Mouse (Mus musculus) hindbrain, embryonic 15.5 days (tissue): ENCODE data around the gene Erbb2. TPM values are rescaled to one million over a fixed set of nuclear protein-coding genes. Genes with fewer than 3 reads are reported as not detected.
A peak's percentile ranks its signal among the peaks of the same experiment; 100 is the strongest.

Source experiments
- ATAC-seq: fragments of 200-750 bp; cut with Nextera tagmentation; 2 replicates; pipeline ENCODE4 v1.8.0; 2017; ENCODE audit warnings: low read depth, moderate number of reproducible peaks, moderate TSS enrichment; ENCODE audit not compliant: low FRiP score
- H3K27ac ChIP-seq: fragments of 300-500 bp; sonication (generic); replicated peaks from 2 replicates; pipeline ENCODE4 v1.5.1; 2015; ENCODE audit warnings: mild to moderate bottlenecking, inconsistent platforms
- H3K27me3 ChIP-seq: fragments of 300-500 bp; sonication (generic); 2 replicates; pipeline ENCODE4 v1.6.1; 2015; ENCODE audit warnings: control low read depth, inconsistent platforms
- H3K36me3 ChIP-seq: fragments of 300-500 bp; sonication (generic); 2 replicates; pipeline ENCODE4 v1.6.1; 2015; ENCODE audit warnings: control low read depth, inconsistent platforms
- H3K4me1 ChIP-seq: fragments of 300-500 bp; sonication (generic); replicated peaks from 2 replicates; pipeline ENCODE4 v1.6.1; 2015; ENCODE audit warnings: control low read depth, inconsistent platforms
- H3K4me2 ChIP-seq: fragments of 300-500 bp; sonication (generic); 2 replicates; pipeline ENCODE4 v1.6.1; 2015; ENCODE audit warnings: moderate library complexity, mild to moderate bottlenecking, inconsistent platforms
- H3K4me3 ChIP-seq: fragments of 300-500 bp; sonication (generic); 2 replicates; pipeline ENCODE4 v1.5.1; 2015; ENCODE audit warnings: mild to moderate bottlenecking, inconsistent platforms
- H3K9ac ChIP-seq: fragments of 300-500 bp; sonication (generic); 2 replicates; pipeline ENCODE4 v1.6.1; 2015; ENCODE audit warnings: inconsistent platforms
- H3K9me3 ChIP-seq: fragments of 300-500 bp; sonication (generic); 2 replicates; pipeline ENCODE4 v1.6.1; 2016; ENCODE audit warnings: control low read depth, inconsistent platforms
- WGBS: fragments of 180-500 bp; shearing (Covaris S2); methylation state at CpG from one replicate; pipeline ENCODE4 v1.1.7; 2015; 5-methylcytosine and 5-hydroxymethylcytosine counted together
- polyA plus RNA-seq: library from polyadenylated mRNA; unstranded; fragments of >200 nt; fragmentation: Nextera tagmentation; extraction: Ambion mirVana; gene quantifications from 2 replicates; pipeline ENCODE4 v1.2.1, GENCODE M21; 2015

The Erbb2 gene
- polyA plus RNA-seq, 1 experiment from 2014 or later, result 9.0 TPM

GRCm38 (mm10) chr11:98435723-98436122 is 23.5 kb downstream of the Erbb2 start:
- Histone ChIP-seq H3K4me2 (no peak overlapping the region), H3K27ac (no peak overlapping the region), H3K4me3 (no peak overlapping the region), H3K9me3 (no peaks in the 10 kb centered on the region), H3K36me3 (no peaks in the 10 kb centered on the region), H3K4me1 (peaks cover 7% of the 10 kb centered on the region), H3K27me3 (no peaks in the 10 kb centered on the region), H3K9ac (no peak overlapping the region)
- WGBS, result 91% methylated on average over 9 of the region's 9 CpGs
- no peak for ATAC-seq

DNA sequence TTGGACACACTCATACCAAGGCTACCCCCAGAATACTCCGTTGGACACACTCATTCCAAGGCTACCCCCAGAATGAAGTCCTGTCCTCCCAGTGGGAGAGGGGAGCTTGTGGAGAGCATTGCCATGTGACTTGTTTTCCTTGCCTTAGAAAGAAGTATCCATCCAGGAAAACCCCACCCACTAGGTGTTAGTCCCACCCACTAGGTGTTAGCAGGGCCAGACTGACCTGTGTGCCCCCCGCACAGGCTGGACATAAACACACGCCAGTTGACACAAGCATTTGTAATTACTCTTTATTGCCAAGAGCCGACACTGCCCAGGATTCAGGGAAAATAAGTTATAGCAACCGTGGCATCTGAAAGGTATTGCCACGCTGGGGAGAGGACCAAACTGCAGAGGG is 25.2 kb downstream of the Erbb2 start:
- ATAC-seq, result no peak
- Histone ChIP-seq H3K27ac (no peak overlapping the region), H3K4me1 (peaks cover 7% of the 10 kb centered on the region), H3K4me2 (no peak overlapping the region), H3K36me3 (no peaks in the 10 kb centered on the region), H3K9ac (no peak overlapping the region), H3K4me3 (no peak overlapping the region), H3K27me3 (no peaks in the 10 kb centered on the region), H3K9me3 (no peaks in the 10 kb centered on the region)
- 89% methylated on average over 6 of the region's 6 CpGs for WGBS

DNA sequence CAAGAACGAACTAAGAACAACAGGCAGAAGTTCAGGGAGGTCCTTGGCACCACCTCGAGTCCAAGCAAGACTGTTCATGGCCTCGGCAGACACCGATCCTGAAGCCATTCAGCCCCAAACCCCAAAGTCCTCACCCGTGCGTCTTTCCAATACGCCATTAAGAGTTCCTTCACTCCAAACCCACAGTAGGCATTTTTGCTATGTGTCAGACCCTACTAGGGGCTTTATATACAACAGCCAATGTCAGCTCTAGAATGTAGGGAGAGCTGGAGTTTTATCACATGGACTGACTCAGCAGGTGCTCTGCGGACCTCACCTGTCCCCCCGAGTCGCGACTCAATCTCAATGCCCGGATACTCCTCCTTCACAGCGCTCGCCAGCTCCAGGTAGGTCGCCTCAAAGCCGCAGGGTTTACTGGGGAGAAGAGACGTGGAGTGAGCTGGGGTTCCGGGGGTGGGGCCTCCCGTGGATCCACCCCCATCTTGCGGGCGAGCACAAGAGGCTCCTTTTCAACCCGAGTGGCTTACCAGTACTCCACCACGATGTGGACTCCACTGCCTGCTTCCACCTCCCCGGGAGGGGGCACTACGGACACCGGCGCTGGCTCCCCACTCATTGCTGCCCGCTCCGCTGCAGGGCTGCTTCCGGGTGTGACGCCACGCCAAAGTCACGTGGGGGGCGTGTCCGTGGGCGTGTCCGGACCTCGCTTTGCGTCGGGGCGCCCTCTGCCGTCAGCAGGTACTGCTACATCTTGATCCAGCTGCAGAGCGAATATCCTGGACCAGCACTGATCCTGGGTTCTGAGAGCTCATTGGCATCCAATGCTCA is 26.3 kb downstream of the Erbb2 start, which contains the start of gene Mien1:
Mien1 (minus strand) TSS at position 661 of the 828 bp plus-strand sequence.
- Histone ChIP-seq H3K9ac (peak within 1 kb of the TSS; percentile 52), H3K4me3 (peak within 1 kb of the TSS; percentile 62), H3K27me3 (no peaks in the 10 kb centered on the region), H3K36me3 (no peaks in the 10 kb centered on the region), H3K27ac (peak within 1 kb of the TSS; percentile 75), H3K9me3 (no peaks in the 10 kb centered on the region), H3K4me2 (peak within 1 kb of the TSS; percentile 68), H3K4me1 (peaks cover 7% of the 10 kb centered on the region)
- 2% methylated on average over 43 of the region's 43 CpGs for WGBS
- peak; percentile 90 for ATAC-seq

DNA sequence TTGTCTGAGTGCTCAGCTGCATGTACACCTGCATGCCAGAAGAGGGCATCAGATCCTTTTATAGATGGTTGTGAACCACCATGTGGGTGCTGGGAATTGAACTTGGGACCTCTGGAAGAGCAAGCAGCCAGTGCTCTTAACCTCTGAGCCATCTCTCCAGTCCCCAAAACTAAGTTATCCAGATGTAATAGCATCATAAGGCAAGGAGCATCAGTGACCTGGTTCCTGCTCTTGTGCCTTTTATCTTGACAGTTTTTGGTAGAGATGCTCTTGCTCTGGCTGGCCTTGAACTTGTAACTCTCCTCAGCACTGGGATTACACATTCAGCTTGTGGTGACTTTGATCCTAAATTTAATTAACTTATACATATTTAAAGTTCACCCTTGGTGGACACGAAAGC is 31.4 kb downstream of the Erbb2 start:
- Histone ChIP-seq H3K4me3 (no peak overlapping the region), H3K9ac (no peak overlapping the region), H3K9me3 (no peaks in the 10 kb centered on the region), H3K36me3 (no peaks in the 10 kb centered on the region), H3K27ac (no peak overlapping the region), H3K4me1 (peaks cover 6% of the 10 kb centered on the region), H3K4me2 (no peak overlapping the region), H3K27me3 (peaks cover 30% of the 10 kb centered on the region)
- no peak for ATAC-seq
- 97% methylated on average over 1 of the region's 1 CpGs for WGBS

DNA sequence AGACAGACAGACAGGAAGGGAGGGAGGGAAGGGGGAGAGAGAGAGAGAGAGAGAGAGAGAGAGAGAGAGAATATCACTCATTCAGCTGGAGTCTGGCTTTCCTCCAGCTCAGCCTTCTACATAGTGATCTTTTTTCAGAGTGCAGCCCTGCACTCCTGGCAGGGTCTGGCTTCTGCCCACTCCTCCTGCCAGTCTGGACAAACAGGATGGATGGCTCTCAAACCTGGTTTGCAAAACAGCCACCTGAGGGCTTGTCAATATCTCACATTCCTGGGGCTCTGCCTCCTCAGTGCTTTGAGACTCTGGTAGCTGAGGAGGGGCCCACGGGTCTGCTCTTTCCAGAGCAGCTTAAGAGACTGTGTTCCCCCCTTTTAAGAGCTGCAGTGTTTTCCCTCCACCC is 33.0 kb downstream of the Erbb2 start:
- 65% methylated on average over 1 of the region's 1 CpGs for WGBS
- Histone ChIP-seq H3K9ac (no peak overlapping the region), H3K4me2 (no peak overlapping the region), H3K27ac (no peak overlapping the region), H3K4me3 (no peak overlapping the region), H3K4me1 (peaks cover 6% of the 10 kb centered on the region), H3K9me3 (no peaks in the 10 kb centered on the region), H3K27me3 (peaks cover 36% of the 10 kb centered on the region), H3K36me3 (no peaks in the 10 kb centered on the region)
- ATAC-seq, result no peak

DNA sequence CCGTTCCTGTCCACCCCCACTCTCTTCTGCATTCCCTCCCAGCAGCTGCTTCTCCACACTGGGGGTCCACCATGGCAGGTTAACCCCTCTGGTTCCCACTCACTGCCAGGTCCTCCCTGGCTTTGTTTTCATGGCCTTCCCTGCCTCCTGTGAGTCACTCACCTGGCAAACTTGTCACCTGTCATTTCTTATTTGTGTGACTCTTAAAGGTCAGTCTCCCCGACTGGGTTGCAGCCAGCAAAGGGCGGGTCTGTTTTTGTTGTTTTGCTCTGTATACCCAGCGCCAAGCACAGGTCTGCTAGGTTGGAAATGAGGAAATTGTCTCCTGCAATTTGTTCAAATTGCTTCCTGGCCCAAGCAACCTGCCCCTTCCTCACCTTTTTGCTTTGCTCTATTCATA is 33.4 kb downstream of the Erbb2 start:
- no peaks in the 10 kb centered on the region for H3K9me3 ChIP-seq
- no peak overlapping the region for H3K9ac ChIP-seq
- H3K4me3 ChIP-seq, result no peak overlapping the region
- peaks cover 6% of the 10 kb centered on the region for H3K4me1 ChIP-seq
- WGBS, result 72% methylated on average over 4 of the region's 4 CpGs
- H3K27ac ChIP-seq, result no peak overlapping the region
- H3K36me3 ChIP-seq, result no peaks in the 10 kb centered on the region
- peaks cover 36% of the 10 kb centered on the region for H3K27me3 ChIP-seq
- H3K4me2 ChIP-seq, result no peak overlapping the region
- no peak for ATAC-seq

DNA sequence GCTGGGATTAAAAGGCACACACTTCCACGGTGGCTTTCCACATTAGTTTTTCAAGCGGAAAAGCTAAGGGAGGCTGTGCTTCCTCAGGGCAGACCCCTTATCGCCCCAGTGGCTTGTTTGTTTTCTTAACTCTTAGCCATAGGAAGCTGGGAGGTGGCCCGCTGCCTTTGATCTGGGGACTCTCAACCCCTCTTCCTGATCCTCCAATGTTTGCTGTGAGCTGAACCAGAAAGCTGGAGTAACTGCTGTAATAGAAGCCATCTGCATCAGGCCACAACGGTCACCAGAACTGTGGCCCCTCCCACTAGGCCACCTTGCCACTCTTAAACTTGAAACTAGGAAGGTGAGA is 33.9 kb downstream of the Erbb2 start, which contains the start of gene Grb7:
Grb7 (plus strand) TSS at position 182 of the 349 bp plus-strand sequence.
- H3K9ac ChIP-seq, result no peak within 1 kb of the TSS
- no peak for ATAC-seq
- 12% methylated on average over 5 of the region's 5 CpGs for WGBS
- peaks cover 6% of the 10 kb centered on the region for H3K4me1 ChIP-seq
- no peak within 1 kb of the TSS for H3K27ac ChIP-seq
- H3K9me3 ChIP-seq, result no peaks in the 10 kb centered on the region
- H3K4me3 ChIP-seq, result peak within 1 kb of the TSS; percentile 5; the same call in 1 of the 2 replicates
- peaks cover 36% of the 10 kb centered on the region for H3K27me3 ChIP-seq
- H3K36me3 ChIP-seq, result no peaks in the 10 kb centered on the region
- peak within 1 kb of the TSS; percentile 22 for H3K4me2 ChIP-seq

- peaks cover 6% of the 10 kb centered on the region for H3K4me1 ChIP-seq
- H3K9ac ChIP-seq, result no peak overlapping the region
- H3K27ac ChIP-seq, result no peak overlapping the region
- H3K27me3 ChIP-seq, result peaks cover 36% of the 10 kb centered on the region
- H3K4me2 ChIP-seq, result peak overlapping the region; percentile 22
- H3K4me3 ChIP-seq, result peak overlapping the region; percentile 5; the same call in 1 of the 2 replicates
- no peaks in the 10 kb centered on the region for H3K36me3 ChIP-seq
- no peak for ATAC-seq
- no peaks in the 10 kb centered on the region for H3K9me3 ChIP-seq
- 5% methylated on average over 31 of the region's 33 CpGs for WGBS
Observed at GRCm38 (mm10) chr11:98446562-98447474, 34.5 kb downstream of the Erbb2 start.

GRCm38 (mm10) chr11:98447475-98447834 is 35.2 kb downstream of the Erbb2 start:
- Histone ChIP-seq H3K4me1 (peaks cover 6% of the 10 kb centered on the region), H3K27ac (no peak overlapping the region), H3K9ac (no peak overlapping the region), H3K27me3 (peaks cover 36% of the 10 kb centered on the region), H3K9me3 (no peaks in the 10 kb centered on the region), H3K4me2 (peak overlapping the region; percentile 22), H3K4me3 (peak overlapping the region; percentile 5; the same call in 1 of the 2 replicates), H3K36me3 (no peaks in the 10 kb centered on the region)
- WGBS, result 9% methylated on average over 7 of the region's 7 CpGs
- no peak for ATAC-seq

GRCm38 (mm10) chr11:98448191-98448790 is 36.0 kb downstream of the Erbb2 start:
- Histone ChIP-seq H3K9ac (no peak overlapping the region), H3K36me3 (no peaks in the 10 kb centered on the region), H3K27ac (no peak overlapping the region), H3K4me3 (no peak overlapping the region), H3K4me2 (no peak overlapping the region), H3K27me3 (peaks cover 36% of the 10 kb centered on the region), H3K9me3 (no peaks in the 10 kb centered on the region), H3K4me1 (peaks cover 6% of the 10 kb centered on the region)
- WGBS, result 31% methylated on average over 13 of the region's 13 CpGs
- ATAC-seq, result no peak

DNA sequence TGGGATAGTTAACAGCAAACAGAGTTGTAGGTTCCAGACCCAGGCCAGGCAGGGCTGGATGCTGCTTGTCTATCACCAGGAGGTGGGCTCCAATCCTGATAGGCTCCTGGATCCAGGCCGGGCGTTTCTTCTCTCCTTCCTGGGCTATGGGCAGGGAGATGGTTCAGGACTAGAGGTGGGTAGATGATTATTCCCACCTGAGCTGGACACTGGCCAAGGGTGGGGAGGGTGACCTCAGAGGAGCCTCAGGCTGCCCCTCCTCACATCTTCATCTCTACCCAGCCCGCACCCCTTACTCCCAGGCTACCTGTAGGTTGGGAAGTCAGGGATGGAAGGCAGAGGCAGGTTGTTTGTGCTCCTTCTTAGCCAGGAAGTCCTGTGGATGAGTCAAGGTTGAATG is 37.1 kb downstream of the Erbb2 start:
- Histone ChIP-seq H3K4me1 (peaks cover 6% of the 10 kb centered on the region), H3K27me3 (peaks cover 36% of the 10 kb centered on the region), H3K4me3 (no peak overlapping the region), H3K27ac (no peak overlapping the region), H3K4me2 (no peak overlapping the region), H3K9ac (no peak overlapping the region), H3K36me3 (no peaks in the 10 kb centered on the region), H3K9me3 (no peaks in the 10 kb centered on the region)
- no peak for ATAC-seq
- WGBS, result 85% methylated on average over 3 of the region's 3 CpGs
